Mouse (Mus musculus) heart, adult 2 months (tissue): Measurements from ENCODE around the gene Pold4. TPM values are rescaled to one million over a fixed set of nuclear protein-coding genes. Genes with fewer than 3 reads are reported as not detected.

Experiments
- DNase-seq, 2 experiments: peaks; one replicate each; pipeline ENCODE4 v3.0.0; 2021
- H3K27ac ChIP-seq: fragments of 200-600 bp; 2 replicates; pipeline ENCODE4 v1.8.1; 2022
- H3K27me3 ChIP-seq: fragments of 200-500 bp; 2 replicates; pipeline ENCODE4 v1.6.1; 2012; ENCODE audit warnings: mild to moderate bottlenecking, low read length, inconsistent platforms, mixed read lengths; ENCODE audit not compliant: control insufficient read depth, insufficient read depth
- H3K36me3 ChIP-seq: fragments of 200-500 bp; 2 replicates; pipeline ENCODE4 v1.6.1; 2012; ENCODE audit warnings: low read length, inconsistent platforms; ENCODE audit not compliant: control insufficient read depth, insufficient read depth
- H3K4me1 ChIP-seq: fragments of 200-500 bp; 2 replicates; pipeline ENCODE4 v1.6.1; 2011; ENCODE audit warnings: low read length; ENCODE audit not compliant: control insufficient read depth, insufficient read depth
- H3K4me3 ChIP-seq: fragments of 200-600 bp; 2 replicates; pipeline ENCODE4 v1.8.1; 2022
- H3K79me2 ChIP-seq: fragments of 200-500 bp; replicated peaks from 2 replicates; pipeline ENCODE4 v1.6.1; 2012; ENCODE audit warnings: mild to moderate bottlenecking, inconsistent platforms, low read length, moderate library complexity, mixed read lengths; ENCODE audit not compliant: control insufficient read depth, insufficient read depth
- H3K9ac ChIP-seq: fragments of 200-500 bp; 2 replicates; pipeline ENCODE4 v1.6.1; 2012; ENCODE audit warnings: low read depth, mild to moderate bottlenecking, control low read depth, inconsistent platforms, low read length, mixed read lengths
- CTCF ChIP-seq: fragments of 200-600 bp; IDR thresholded peaks from 2 replicates; pipeline ENCODE4 v1.8.1; 2022; ENCODE audit warnings: antibody characterized with exemption, mild to moderate bottlenecking, moderate library complexity
- EP300 ChIP-seq: fragments of 200-500 bp; IDR thresholded peaks from 2 replicates; pipeline ENCODE4 v1.6.1; 2011; ENCODE audit warnings: low read depth, low read length, control low read depth; ENCODE audit not compliant: insufficient read depth
- POLR2A ChIP-seq: fragments of 200-500 bp; IDR thresholded peaks from 2 replicates; pipeline ENCODE4 v1.6.1; 2011; ENCODE audit warnings: mild to moderate bottlenecking, low read depth, low read length, control low read depth; ENCODE audit not compliant: insufficient read depth
- WGBS: fragments of 180-500 bp; shearing (Covaris S2); methylation state at CpG from one replicate; pipeline ENCODE4 v1.1.7; 2018; 5-methylcytosine and 5-hydroxymethylcytosine counted together
- intact Hi-C: fragments of 180-260 bp; cut with DNase I; formaldehyde crosslinking; loops from one replicate; pipeline ENCODE4 v1.15.1; 2025
- polyA plus RNA-seq: library from polyadenylated mRNA; depleted of rRNA; stranded (reverse); fragments of >200 nt; gene quantifications from 2 replicates; pipeline ENCODE4 v1.2.3, GENCODE M21; 2012
- total RNA-seq, 2 experiments: library from RNA; stranded (reverse); gene quantifications; 2 replicates each; pipeline ENCODE4 v1.2.3; 2021

The Pold4 gene
- total and polyA plus RNA-seq, 3 experiments: 9.2 to 48.1 (median 12.0) TPM

GRCm38 (mm10) chr19:4220416-4220815 lies 11.3 kb upstream of the Pold4 start:
- H3K4me1 ChIP-seq: peaks cover 11% of the 10 kb centered on the region

GRCm38 (mm10) chr19:4220957-4221743 lies 10.5 kb upstream of the Pold4 start:
- intact Hi-C loops: no loop called here
- Histone ChIP-seq H3K27ac (peak overlapping the region; percentile 28), H3K36me3 (no peaks in the 10 kb centered on the region), H3K79me2 (no peaks in the 10 kb centered on the region), H3K9ac (no peak overlapping the region), H3K4me1 (peaks cover 6% of the 10 kb centered on the region; the same call in 1 of the 2 replicates), H3K4me3 (no peak overlapping the region), H3K27me3 (no peaks in the 10 kb centered on the region)
- TF ChIP-seq CTCF: no peak
- WGBS: 36% methylated on average over 14 of the region's 14 CpGs
- no peak for DNase-seq

More at GRCm38 (mm10) chr19:4220416-4220815, 11.3 kb upstream of the Pold4 start:
- H3K79me2 ChIP-seq: no peaks in the 10 kb centered on the region
- H3K4me3 ChIP-seq: no peak overlapping the region
- H3K9ac ChIP-seq: no peak overlapping the region
- DNase-seq: no peak
- no peaks in the 10 kb centered on the region for H3K36me3 ChIP-seq
- no peaks in the 10 kb centered on the region for H3K27me3 ChIP-seq
- 43% methylated on average over 4 of the region's 4 CpGs for WGBS
- H3K27ac ChIP-seq: no peak overlapping the region
- intact Hi-C loops: no loop called here
- TF ChIP-seq POLR2A (no peak), EP300 (no peak), CTCF (no peak)

GRCm38 (mm10) chr19:4222165-4222564 lies 9.5 kb upstream of the Pold4 start:
- H3K27me3 ChIP-seq: no peaks in the 10 kb centered on the region
- 80% methylated on average over 11 of the region's 11 CpGs for whole genome bisulfite sequencing

GRCm38 (mm10) chr19:4226779-4227178 lies 4.9 kb upstream of the Pold4 start:
- H3K9ac ChIP-seq: no peak overlapping the region
- no peaks in the 10 kb centered on the region for H3K27me3 ChIP-seq
- WGBS: 89% methylated on average over 7 of the region's 7 CpGs

More at GRCm38 (mm10) chr19:4222165-4222564, 9.5 kb upstream of the Pold4 start:
- Histone ChIP-seq H3K79me2 (no peaks in the 10 kb centered on the region), H3K36me3 (no peaks in the 10 kb centered on the region), H3K4me1 (peaks cover 5% of the 10 kb centered on the region; the same call in 1 of the 2 replicates), H3K9ac (no peak overlapping the region), H3K4me3 (no peak overlapping the region), H3K27ac (no peak overlapping the region)
- TF ChIP-seq CTCF (no peak), EP300 (no peak), POLR2A (no peak)
- intact Hi-C loops: no loop called here
- no peak for DNase-seq

GRCm38 (mm10) chr19:4227446-4227845 lies 4.3 kb upstream of the Pold4 start:
- Histone ChIP-seq H3K4me3 (no peak overlapping the region), H3K4me1 (peaks cover 9% of the 10 kb centered on the region), H3K36me3 (no peaks in the 10 kb centered on the region), H3K79me2 (no peaks in the 10 kb centered on the region), H3K27ac (no peak overlapping the region), H3K27me3 (no peaks in the 10 kb centered on the region), H3K9ac (no peak overlapping the region)
- no peak for TF ChIP-seq POLR2A
- TF ChIP-seq CTCF: no peak
- no peak for TF ChIP-seq EP300
- intact Hi-C loops: loop anchor here (5.0 kb wide), 3 partner anchors 100 to 210 kb away; partner anchors contain the start of gene Aip
- no peak for DNase-seq
- WGBS: 64% methylated on average over 5 of the region's 5 CpGs

More at GRCm38 (mm10) chr19:4226779-4227178, 4.9 kb upstream of the Pold4 start:
- peak in 1 of 2 experiments; percentile 8 for DNase-seq
- Histone ChIP-seq H3K79me2 (no peaks in the 10 kb centered on the region), H3K36me3 (no peaks in the 10 kb centered on the region), H3K4me3 (no peak overlapping the region), H3K4me1 (peaks cover 6% of the 10 kb centered on the region; the same call in 1 of the 2 replicates), H3K27ac (no peak overlapping the region)
- intact Hi-C loops: loop anchor here (5.0 kb wide), 3 partner anchors 99 to 209 kb away; partner anchors contain the start of gene Aip
- TF ChIP-seq POLR2A (no peak), EP300 (no peak), CTCF (no peak)
